Comparison of ENCODE assay signal across 8 mouse cellular contexts in the genomic region with DNA sequence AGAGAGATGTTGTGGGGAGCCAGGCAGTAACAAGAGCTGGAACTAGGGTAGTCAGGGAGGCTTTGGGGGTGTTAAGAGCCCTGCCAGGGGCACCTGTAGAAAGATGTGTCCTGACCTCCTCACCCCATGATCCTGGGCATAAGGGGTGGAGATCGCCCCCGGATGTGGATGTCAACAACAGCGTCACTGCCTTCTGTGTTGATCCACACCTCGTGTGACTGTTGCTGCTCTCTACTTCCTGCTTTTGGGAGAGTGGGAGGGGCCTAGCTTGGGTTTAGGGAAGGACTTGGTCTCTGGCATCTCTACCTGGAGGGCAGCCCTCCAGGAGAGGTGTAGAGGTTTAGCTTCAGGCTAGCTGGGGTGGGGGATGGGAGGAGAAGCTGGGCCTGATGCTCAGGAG.
A peak's percentile ranks its signal among the peaks of the same experiment; 100 is the strongest.
DNase-seq lines count a peak whose midpoint lies in the region.

No protein-coding gene starts in this region.

- peak; percentile 65 for DNase-seq in urinary bladder, postnatal 14 days (ENCODE audit: low spot score)
- no peak for DNase-seq in urinary bladder, postnatal 4 days (ENCODE audit: low spot score in 2 of 2)
- DNase-seq in cerebellum, postnatal 10 days, result peak; percentile 66 to 68
- peak; percentile 44 to 73 for DNase-seq in heart, adult 9 months (ENCODE audit: low spot score in 2 of 2)
- DNase-seq in kidney, adult 9 months, result peak; percentile 74
- peak; percentile 57 for DNase-seq in lung, postnatal 14 days
- DNase-seq in retina, postnatal 1 day, result peak; percentile 58
- no peak for DNase-seq in right cerebral cortex, postnatal 36 days (ENCODE audit: low spot score in 2 of 2)

Comparison
In these comparisons a context has a peak if more than half of its experiments do, and no peak if none do; other contexts are left out.
1. DNase-seq: peak in urinary bladder, postnatal 14 days (single experiment), cerebellum, postnatal 10 days (2 of 2), heart, adult 9 months (2 of 2), kidney, adult 9 months (single experiment), lung, postnatal 14 days (single experiment) and retina, postnatal 1 day (single experiment); none in urinary bladder, postnatal 4 days (0 of 2) and right cerebral cortex, postnatal 36 days (0 of 2).